ENCODE assay signal across 25 mouse cellular contexts in genomic region chr13:73097502-73097901, GRCm38 (mm10).
"Had no signal": no experiment of that assay in that cellular context is flagged by ENCODE, and none has a peak within 500 bp of the region (broad histone marks: within the 10 kb centered on the region; RNA-seq: fewer than 3 reads in every experiment).

No protein-coding gene starts in this region.

- H3K27ac ChIP-seq: gastrocnemius, adult 2 months; heart, adult 2 months; heart, embryonic 13.5 days; heart, embryonic 15.5 days; hindbrain, embryonic 10.5 days; hindbrain, embryonic 13.5 days; intestine, embryonic 15.5 days; limb, embryonic 13.5 days; limb, embryonic 15.5 days; liver, embryonic 12.5 days had no signal

- H3K4me1 ChIP-seq: heart, embryonic 13.5 days; heart, embryonic 15.5 days; hindbrain, embryonic 10.5 days; hindbrain, embryonic 13.5 days; hindbrain, embryonic 15.5 days; intestine, embryonic 15.5 days; limb, embryonic 13.5 days; limb, embryonic 15.5 days; liver, embryonic 12.5 days had no signal

- ATAC-seq: inflammation-experienced regulatory T-cells, adult 6 months; intestine, embryonic 15.5 days; intestine, postnatal 0 days; liver, embryonic 12.5 days had no signal

- H3K36me3 ChIP-seq: heart, embryonic 13.5 days; heart, embryonic 15.5 days; hindbrain, embryonic 10.5 days; hindbrain, embryonic 13.5 days; hindbrain, embryonic 15.5 days; intestine, embryonic 15.5 days; limb, embryonic 13.5 days; limb, embryonic 15.5 days; liver, embryonic 12.5 days had no signal

- H3K9me3 ChIP-seq: heart, embryonic 13.5 days; heart, embryonic 15.5 days; hindbrain, embryonic 10.5 days; hindbrain, embryonic 13.5 days; hindbrain, embryonic 15.5 days; intestine, embryonic 15.5 days; limb, embryonic 13.5 days; limb, embryonic 15.5 days; liver, embryonic 12.5 days had no signal

- H3K4me2 ChIP-seq: heart, embryonic 11.5 days; heart, embryonic 13.5 days; heart, embryonic 15.5 days; hindbrain, embryonic 13.5 days; hindbrain, embryonic 15.5 days; intestine, embryonic 15.5 days; limb, embryonic 13.5 days; limb, embryonic 15.5 days; liver, embryonic 12.5 days had no signal

- H3K27me3 ChIP-seq: heart, embryonic 13.5 days; heart, embryonic 15.5 days; hindbrain, embryonic 15.5 days; intestine, embryonic 15.5 days; limb, embryonic 13.5 days; limb, embryonic 15.5 days; liver, embryonic 12.5 days had no signal

- H3K4me3 ChIP-seq: gastrocnemius, adult 2 months; heart, adult 2 months; heart, embryonic 13.5 days; heart, embryonic 15.5 days; hindbrain, embryonic 10.5 days; hindbrain, embryonic 13.5 days; hindbrain, embryonic 15.5 days; intestine, embryonic 15.5 days; limb, embryonic 13.5 days; limb, embryonic 15.5 days; liver, embryonic 12.5 days had no signal

- H3K9ac ChIP-seq: heart, embryonic 13.5 days; heart, embryonic 15.5 days; hindbrain, embryonic 13.5 days; hindbrain, embryonic 15.5 days; intestine, embryonic 15.5 days; limb, embryonic 13.5 days; limb, embryonic 15.5 days; liver, embryonic 12.5 days had no signal

- DNase-seq: gastrocnemius, adult 2 months; gastrocnemius, postnatal 10 days; gastrocnemius, postnatal 25 days; heart, adult 2 months; heart, postnatal 14 days; heart, postnatal 36 days; kidney, adult 18-20 months; kidney, adult 8-10 months; kidney, postnatal 10 days; kidney, postnatal 36 days; layer of hippocampus, adult 9-11 months; layer of hippocampus, postnatal 36 days; left cerebral cortex, postnatal 4 days had no signal
